Mouse (Mus musculus): ENCODE results near the gene Stk17b.
"Not testable (repeated sequence)": the region's sequence is repeated elsewhere in the genome, so short reads cannot be mapped to it uniquely, and the experiment has no call there.

The Stk17b gene

GRCm38 (mm10) chr1:53751144-53751543 lies 33.9 kb downstream of the Stk17b start:
- peaks cover 6% of the 10 kb centered on the region for H3K36me3 ChIP-seq (ENCODE audit: insufficient read depth, low read length)
- no peak for TF ChIP-seq POU5F1 (IDR thresholded peaks at IDR 0.05; ENCODE audit: borderline replicate concordance, low read length)
- no peak for TF ChIP-seq CTCF (conservative IDR thresholded peaks at IDR 0.05; ENCODE audit: low read length)
- no peak for TF ChIP-seq NANOG (IDR thresholded peaks at IDR 0.05; ENCODE audit: borderline replicate concordance, low read length)
- H3K4me1 ChIP-seq (replicated peaks; ENCODE audit: low read depth, low read length) = peaks cover 41% of the 10 kb centered on the region
- peak overlapping the region; percentile 49; the same call in 1 of the 2 replicates for H3K4me3 ChIP-seq (replicated peaks; ENCODE audit: low read length)
- H3K27me3 ChIP-seq (ENCODE audit: insufficient read depth, low read length) = no peaks in the 10 kb centered on the region
- peaks cover 16% of the 10 kb centered on the region for H3K9me3 ChIP-seq (ENCODE audit: low read length)

GRCm38 (mm10) chr1:53750697-53751096 lies 34.3 kb downstream of the Stk17b start:
- H3K36me3 ChIP-seq (ENCODE audit: insufficient read depth, low read length) = peaks cover 10% of the 10 kb centered on the region
- H3K9me3 ChIP-seq (ENCODE audit: low read length) = peaks cover 21% of the 10 kb centered on the region
- not testable (repeated sequence) for H3K27me3 ChIP-seq (ENCODE audit: insufficient read depth, low read length)
- peaks cover 41% of the 10 kb centered on the region for H3K4me1 ChIP-seq (replicated peaks; ENCODE audit: low read depth, low read length)
- peak overlapping the region; percentile 37 for H3K4me3 ChIP-seq (replicated peaks; ENCODE audit: low read length)

DNA sequence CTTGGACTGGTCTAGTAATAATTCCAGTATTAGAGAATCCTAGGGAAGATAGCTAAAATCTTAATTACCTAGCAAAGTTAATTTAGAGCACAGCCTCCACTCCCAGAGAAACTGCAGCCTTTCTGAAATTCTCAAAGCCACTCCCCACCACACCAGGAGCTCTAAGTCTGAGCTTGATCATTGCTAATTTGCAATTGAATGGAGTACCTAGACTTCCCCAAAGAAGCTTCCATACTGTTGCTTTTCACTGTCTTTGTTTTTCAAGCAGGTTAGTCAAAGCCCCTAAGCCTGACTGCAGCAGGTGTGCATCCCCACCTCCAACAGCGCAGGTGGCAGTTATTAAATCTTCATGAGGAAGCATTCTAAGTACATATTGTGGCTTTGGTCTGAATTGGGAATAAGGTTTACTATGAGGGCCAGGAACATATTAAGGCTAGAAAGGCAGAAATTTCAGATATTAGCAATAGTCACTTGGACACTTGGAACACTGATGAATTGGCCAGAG lies 35.1 kb downstream of the Stk17b start:
- H3K9me3 ChIP-seq (ENCODE audit: low read length) = peaks cover 28% of the 10 kb centered on the region
- H3K36me3 ChIP-seq (ENCODE audit: insufficient read depth, low read length) = peaks cover 18% of the 10 kb centered on the region
- TF ChIP-seq POU5F1 (IDR thresholded peaks at IDR 0.05; ENCODE audit: borderline replicate concordance, low read length) (peak; percentile 5; the same call in 1 of the 2 replicates), NANOG (IDR thresholded peaks at IDR 0.05; ENCODE audit: borderline replicate concordance, low read length) (peak; percentile 72)
- not testable (repeated sequence) for H3K27me3 ChIP-seq (ENCODE audit: insufficient read depth, low read length)
- H3K4me3 ChIP-seq (replicated peaks; ENCODE audit: low read length) = peak overlapping the region; percentile 37
- peaks cover 34% of the 10 kb centered on the region for H3K4me1 ChIP-seq (replicated peaks; ENCODE audit: low read depth, low read length)

- Histone ChIP-seq H3K27me3 (ENCODE audit: insufficient read depth, low read length) (no peaks in the 10 kb centered on the region), H3K4me1 (replicated peaks; ENCODE audit: low read depth, low read length) (peaks cover 21% of the 10 kb centered on the region), H3K9me3 (ENCODE audit: low read length) (peaks cover 41% of the 10 kb centered on the region), H3K36me3 (ENCODE audit: insufficient read depth, low read length) (peaks cover 29% of the 10 kb centered on the region), H3K4me3 (replicated peaks; ENCODE audit: low read length) (0 out of 2 replicates have a peak overlapping the region, but pooled peaks have one; percentile 29)
- TF ChIP-seq CTCF (conservative IDR thresholded peaks at IDR 0.05; ENCODE audit: low read length) (no peak), NANOG (IDR thresholded peaks at IDR 0.05; ENCODE audit: borderline replicate concordance, low read length) (no peak), POU5F1 (IDR thresholded peaks at IDR 0.05; ENCODE audit: borderline replicate concordance, low read length) (no peak)
These were observed 36.5 kb downstream of the Stk17b start for GRCm38 (mm10) chr1:53748571-53748970.

DNA sequence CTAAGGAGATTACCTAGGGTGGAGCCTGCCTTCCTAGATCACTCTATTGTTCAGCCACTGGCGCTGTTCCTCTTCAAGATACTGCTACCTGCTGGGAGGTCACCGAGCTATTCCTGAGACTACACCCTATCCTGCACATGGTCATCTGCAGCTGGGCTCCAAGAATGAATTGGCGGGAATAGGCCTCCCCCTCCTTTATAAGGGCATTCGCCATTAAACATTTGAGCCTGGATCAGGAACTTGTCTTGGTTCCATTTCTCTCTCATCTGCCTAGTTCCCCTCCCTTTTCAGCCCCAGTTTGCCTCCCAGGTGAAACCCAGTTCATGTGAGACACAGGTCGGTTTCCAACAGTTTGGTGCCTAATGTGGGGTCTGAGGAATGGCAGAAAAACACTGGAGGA lies 39.0 kb downstream of the Stk17b start:
- TF ChIP-seq POU5F1 (IDR thresholded peaks at IDR 0.05; ENCODE audit: borderline replicate concordance, low read length) = no peak
- TF ChIP-seq NANOG (IDR thresholded peaks at IDR 0.05; ENCODE audit: borderline replicate concordance, low read length) = no peak
- TF ChIP-seq CTCF (conservative IDR thresholded peaks at IDR 0.05; ENCODE audit: low read length) = no peak
- Histone ChIP-seq H3K4me1 (replicated peaks; ENCODE audit: low read depth, low read length) (peaks cover 7% of the 10 kb centered on the region), H3K9me3 (ENCODE audit: low read length) (peaks cover 41% of the 10 kb centered on the region), H3K4me3 (replicated peaks; ENCODE audit: low read length) (no peak overlapping the region), H3K36me3 (ENCODE audit: insufficient read depth, low read length) (peaks cover 29% of the 10 kb centered on the region), H3K27me3 (ENCODE audit: insufficient read depth, low read length) (no peaks in the 10 kb centered on the region)

GRCm38 (mm10) chr1:53741742-53742458 lies 43.1 kb downstream of the Stk17b start:
- Histone ChIP-seq H3K36me3 (ENCODE audit: insufficient read depth, low read length) (peaks cover 25% of the 10 kb centered on the region), H3K27me3 (ENCODE audit: insufficient read depth, low read length) (no peaks in the 10 kb centered on the region), H3K4me1 (replicated peaks; ENCODE audit: low read depth, low read length) (no peaks in the 10 kb centered on the region), H3K9me3 (ENCODE audit: low read length) (peaks cover 32% of the 10 kb centered on the region), H3K4me3 (replicated peaks; ENCODE audit: low read length) (no peak overlapping the region)
- no peak for TF ChIP-seq CTCF (conservative IDR thresholded peaks at IDR 0.05; ENCODE audit: low read length)
- no peak for TF ChIP-seq POU5F1 (IDR thresholded peaks at IDR 0.05; ENCODE audit: borderline replicate concordance, low read length)
- no peak for TF ChIP-seq NANOG (IDR thresholded peaks at IDR 0.05; ENCODE audit: borderline replicate concordance, low read length)

- H3K36me3 ChIP-seq (ENCODE audit: insufficient read depth, low read length) = peaks cover 20% of the 10 kb centered on the region
- H3K4me3 ChIP-seq (replicated peaks; ENCODE audit: low read length) = no peak overlapping the region
- TF ChIP-seq NANOG (IDR thresholded peaks at IDR 0.05; ENCODE audit: borderline replicate concordance, low read length) (no peak), POU5F1 (IDR thresholded peaks at IDR 0.05; ENCODE audit: borderline replicate concordance, low read length) (no peak), CTCF (conservative IDR thresholded peaks at IDR 0.05; ENCODE audit: low read length) (no peak)
- H3K27me3 ChIP-seq (ENCODE audit: insufficient read depth, low read length) = no peaks in the 10 kb centered on the region
- no peaks in the 10 kb centered on the region for H3K4me1 ChIP-seq (replicated peaks; ENCODE audit: low read depth, low read length)
- peaks cover 22% of the 10 kb centered on the region for H3K9me3 ChIP-seq (ENCODE audit: low read length)
These were observed 44.2 kb downstream of the Stk17b start for GRCm38 (mm10) chr1:53740777-53741336.

DNA sequence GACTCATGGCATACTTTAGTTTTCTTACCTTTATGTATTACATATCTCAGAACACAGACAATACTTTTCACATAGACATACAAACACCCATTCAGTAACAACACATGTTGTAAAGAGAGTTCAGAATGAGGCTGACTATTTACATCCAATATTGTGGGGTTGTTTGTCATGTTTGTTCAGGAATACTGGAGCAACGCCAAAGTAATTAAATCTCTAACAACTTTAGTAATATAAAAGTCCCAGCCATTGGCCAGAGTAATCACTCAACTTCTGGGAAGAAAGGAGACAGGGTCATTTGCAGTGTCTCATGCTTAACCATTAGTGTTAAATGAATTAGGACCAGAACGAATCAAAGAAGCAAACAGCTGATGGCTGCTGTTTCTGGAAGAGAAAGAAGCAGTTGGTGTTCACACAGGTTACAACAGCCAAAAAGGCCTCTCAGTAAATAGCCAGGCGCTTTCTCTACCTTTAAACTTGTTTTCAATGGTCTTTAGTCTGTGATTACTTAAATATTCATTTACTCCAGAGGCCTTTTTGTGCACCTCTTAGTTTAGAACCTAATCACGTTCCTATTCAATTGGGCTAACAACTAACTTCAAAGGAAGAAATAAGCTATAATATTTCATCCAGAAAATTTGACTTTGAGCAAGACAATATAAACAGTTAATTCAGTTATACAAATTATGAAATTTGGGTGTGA lies 44.8 kb downstream of the Stk17b start:
- H3K4me1 ChIP-seq (replicated peaks; ENCODE audit: low read depth, low read length) = not testable (repeated sequence)

More for the DNA sequence above, 44.8 kb downstream of the Stk17b start:
- H3K27me3 ChIP-seq (ENCODE audit: insufficient read depth, low read length); H3K4me3 ChIP-seq (replicated peaks; ENCODE audit: low read length): not testable (repeated sequence)
- Histone ChIP-seq H3K36me3 (ENCODE audit: insufficient read depth, low read length) (peaks cover 14% of the 10 kb centered on the region), H3K9me3 (ENCODE audit: low read length) (peaks cover 15% of the 10 kb centered on the region)

All from E14TG2a.4 (cell line).